Mouse (Mus musculus): ENCODE data around the gene Olfr140. TPM values are rescaled to one million over a fixed set of nuclear protein-coding genes. Genes with fewer than 3 reads are reported as not detected.

Olfr140 gene
- polyA plus RNA-seq (2012; ENCODE audit: insufficient read depth, insufficient read length, missing spikeins), result not detected in 2 replicates

DNA sequence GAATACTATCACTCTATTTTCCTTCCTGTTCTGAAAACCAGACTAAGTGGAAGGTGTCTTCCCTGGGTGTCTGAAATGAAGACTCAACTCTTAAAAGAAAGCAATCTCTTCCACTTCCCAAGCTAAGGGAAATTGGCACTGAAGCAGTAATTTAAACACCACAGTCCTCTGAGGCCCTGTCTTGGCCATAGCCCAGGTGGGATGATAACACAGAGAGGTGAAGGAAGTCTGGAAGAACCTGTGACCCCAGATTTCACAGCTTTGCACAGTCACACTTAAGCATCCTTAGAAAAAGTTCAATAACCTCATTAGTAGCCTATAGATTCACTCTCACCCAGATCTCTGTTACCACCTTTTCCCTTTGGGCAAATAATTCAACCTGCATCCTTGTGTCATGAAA, at the start of gene Olfr140:
Gene Olfr140, minus strand, starts transcription at position 101 of the 400 bp plus-strand sequence.
- Histone ChIP-seq H3K4me1 (ENCODE audit: control insufficient read depth, insufficient read depth, insufficient read length, low read length) (no peaks in the 10 kb centered on the region), H3K27ac (replicated peaks; ENCODE audit: low read depth, low read length) (no peak within 1 kb of the TSS), H3K4me3 (ENCODE audit: insufficient read depth, low read depth, low read length) (no peak within 1 kb of the TSS)

DNA sequence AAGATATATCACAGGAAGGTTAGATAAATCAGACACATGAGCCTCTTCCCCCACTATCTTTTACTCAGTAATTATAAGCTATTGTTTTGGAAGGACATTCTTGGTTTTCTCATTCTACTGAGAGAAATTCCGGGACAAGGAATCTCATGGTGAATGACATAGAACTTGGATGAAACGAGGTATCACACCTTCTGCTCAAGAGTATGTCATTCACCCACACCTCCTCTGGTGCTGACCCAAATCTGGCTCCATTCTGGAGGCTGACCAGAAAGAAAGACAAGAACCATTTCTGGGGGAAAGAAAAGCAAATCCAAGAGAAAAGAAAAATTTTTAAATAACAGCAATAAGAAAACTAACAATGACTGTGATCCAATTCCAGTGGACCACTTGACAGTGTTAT, 6.7 kb upstream of the Olfr140 start:
- H3K27ac ChIP-seq (replicated peaks; ENCODE audit: low read depth, low read length), result no peak overlapping the region
- no peak overlapping the region for H3K4me3 ChIP-seq (ENCODE audit: insufficient read depth, low read depth, low read length)
- H3K4me1 ChIP-seq (ENCODE audit: control insufficient read depth, insufficient read depth, insufficient read length, low read length), result no peaks in the 10 kb centered on the region

DNA sequence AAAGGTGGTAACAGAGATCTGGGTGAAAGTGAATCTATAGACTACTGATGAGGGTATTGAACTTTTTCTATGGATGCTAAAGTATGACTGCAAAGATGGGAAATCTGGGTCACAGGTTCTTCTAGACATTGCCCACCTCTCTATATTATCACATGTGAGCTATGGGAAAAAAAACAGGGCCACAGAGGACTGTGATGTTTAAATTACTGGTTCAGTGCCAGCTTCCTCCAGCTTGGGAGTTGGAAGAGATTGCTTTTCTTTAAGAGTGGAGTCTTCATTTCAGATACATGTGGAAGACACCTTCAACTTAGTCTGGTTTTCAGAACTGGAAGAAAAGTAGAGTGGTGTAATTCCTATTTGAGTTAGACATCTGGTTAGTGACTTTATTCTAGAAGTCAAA, 28.4 kb downstream of the Olfr140 start, which contains the start of gene Olfr1265:
Gene Olfr1265, plus strand, starts transcription at position 301 of the 400 bp plus-strand sequence.
- no peaks in the 10 kb centered on the region for H3K4me1 ChIP-seq (ENCODE audit: control insufficient read depth, insufficient read depth, insufficient read length, low read length)
- H3K4me3 ChIP-seq (ENCODE audit: insufficient read depth, low read depth, low read length), result no peak within 1 kb of the TSS
- H3K27ac ChIP-seq (replicated peaks; ENCODE audit: low read depth, low read length), result no peak within 1 kb of the TSS

DNA sequence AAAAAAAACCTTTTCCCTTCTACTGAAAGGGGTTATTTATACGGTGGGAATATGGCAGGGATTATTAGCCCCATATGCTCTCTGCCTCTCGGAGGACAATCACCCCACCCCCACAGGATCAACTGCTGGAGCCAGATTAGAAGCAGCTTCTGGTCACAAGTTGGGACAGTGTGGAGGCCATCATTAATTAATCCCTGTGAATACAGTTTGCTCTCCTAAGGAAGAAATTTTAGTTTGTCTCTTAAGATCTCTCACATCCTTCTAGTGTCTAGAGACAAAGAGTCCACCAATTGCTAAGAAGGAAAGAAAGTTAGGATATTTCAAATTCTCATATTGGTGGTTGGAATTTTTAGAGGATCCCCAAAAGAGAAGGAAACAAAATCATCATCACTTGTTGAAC, 37.9 kb downstream of the Olfr140 start, which contains the start of gene Olfr1264:
Gene Olfr1264, minus strand, starts transcription at position 101 of the 400 bp plus-strand sequence.
- no peaks in the 10 kb centered on the region for H3K4me1 ChIP-seq (ENCODE audit: control insufficient read depth, insufficient read depth, insufficient read length, low read length)
- no peak within 1 kb of the TSS for H3K4me3 ChIP-seq (ENCODE audit: insufficient read depth, low read depth, low read length)
- H3K27ac ChIP-seq (replicated peaks; ENCODE audit: low read depth, low read length), result no peak within 1 kb of the TSS

DNA sequence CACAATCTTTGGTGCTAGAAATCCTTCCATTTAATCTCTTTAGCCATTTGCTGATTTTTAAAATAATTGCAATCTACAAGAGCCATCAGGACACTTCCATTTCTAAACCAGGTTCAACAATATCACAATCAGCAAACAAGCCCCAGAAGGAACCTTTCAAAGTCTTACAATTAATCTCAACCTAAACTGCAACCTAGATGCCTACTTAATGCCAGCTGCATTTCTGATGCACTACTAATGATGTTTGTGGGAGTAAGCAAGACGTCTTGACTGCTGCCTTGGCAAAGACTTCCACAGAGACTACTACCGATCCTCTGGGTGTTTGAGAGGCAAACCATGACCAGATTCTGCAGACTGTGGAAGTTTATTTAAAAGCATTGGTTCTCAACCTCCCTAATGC, 51.6 kb downstream of the Olfr140 start, which contains the start of gene Olfr1263:
Gene Olfr1263, plus strand, starts transcription at position 301 of the 400 bp plus-strand sequence.
- Histone ChIP-seq H3K4me3 (ENCODE audit: insufficient read depth, low read depth, low read length) (no peak within 1 kb of the TSS), H3K4me1 (ENCODE audit: control insufficient read depth, insufficient read depth, insufficient read length, low read length) (no peaks in the 10 kb centered on the region), H3K27ac (replicated peaks; ENCODE audit: low read depth, low read length) (no peak within 1 kb of the TSS)

DNA sequence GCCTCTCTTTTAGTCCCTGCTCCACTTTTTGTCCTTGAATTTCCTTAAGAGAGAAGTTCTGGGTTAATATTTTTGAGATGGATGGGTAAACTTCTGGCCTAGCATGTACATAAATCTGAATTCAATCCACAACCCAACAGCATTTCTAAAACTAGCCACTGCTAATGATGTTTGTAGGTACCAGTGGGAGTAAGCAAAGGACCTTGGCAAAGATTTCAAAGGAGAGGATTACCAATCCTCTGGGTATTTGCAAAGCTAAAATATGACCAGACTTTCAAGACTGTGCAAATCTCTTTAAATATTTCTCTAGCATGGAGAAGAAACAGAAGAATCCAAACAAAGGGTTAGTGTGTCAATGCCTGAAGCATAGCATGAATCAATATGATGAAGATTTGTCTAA, 63.5 kb downstream of the Olfr140 start, which contains the start of gene Olfr1262:
Gene Olfr1262, plus strand, starts transcription at position 301 of the 400 bp plus-strand sequence.
- Histone ChIP-seq H3K4me3 (ENCODE audit: insufficient read depth, low read depth, low read length) (no peak within 1 kb of the TSS), H3K4me1 (ENCODE audit: control insufficient read depth, insufficient read depth, insufficient read length, low read length) (no peaks in the 10 kb centered on the region), H3K27ac (replicated peaks; ENCODE audit: low read depth, low read length) (no peak within 1 kb of the TSS)

Other genes starting within 250 kb of the Olfr140 start
- not detected in 2 replicates for gene Olfr1256, start 222.0 kb downstream of the Olfr140 start, polyA plus RNA-seq (2012; ENCODE audit: insufficient read depth, insufficient read length, missing spikeins)
- gene Olfr48, start 215.4 kb downstream of the Olfr140 start, polyA plus RNA-seq (2012; ENCODE audit: insufficient read depth, insufficient read length, missing spikeins), result not detected in 2 replicates
- gene Olfr1257, start 185.2 kb downstream of the Olfr140 start, polyA plus RNA-seq (2012; ENCODE audit: insufficient read depth, insufficient read length, missing spikeins), result not detected in 2 replicates
- not detected in 2 replicates for gene Olfr1258, start 136.3 kb downstream of the Olfr140 start, polyA plus RNA-seq (2012; ENCODE audit: insufficient read depth, insufficient read length, missing spikeins)
- gene Olfr1259, start 114.9 kb downstream of the Olfr140 start, polyA plus RNA-seq (2012; ENCODE audit: insufficient read depth, insufficient read length, missing spikeins), result not detected in 2 replicates
- gene Olfr1260, start 89.3 kb downstream of the Olfr140 start, polyA plus RNA-seq (2012; ENCODE audit: insufficient read depth, insufficient read length, missing spikeins), result not detected in 2 replicates
- gene Olfr1261, start 72.4 kb downstream of the Olfr140 start, polyA plus RNA-seq (2012; ENCODE audit: insufficient read depth, insufficient read length, missing spikeins), result not detected in 2 replicates
- gene Olfr1262, start 63.4 kb downstream of the Olfr140 start, polyA plus RNA-seq (2012; ENCODE audit: insufficient read depth, insufficient read length, missing spikeins), result not detected in 2 replicates
- not detected in 2 replicates for gene Olfr1263, start 51.5 kb downstream of the Olfr140 start, polyA plus RNA-seq (2012; ENCODE audit: insufficient read depth, insufficient read length, missing spikeins)
- not detected in 2 replicates for gene Olfr1264, start 38.0 kb downstream of the Olfr140 start, polyA plus RNA-seq (2012; ENCODE audit: insufficient read depth, insufficient read length, missing spikeins)
- not detected in 2 replicates for gene Olfr1265, start 28.3 kb downstream of the Olfr140 start, polyA plus RNA-seq (2012; ENCODE audit: insufficient read depth, insufficient read length, missing spikeins)
- not detected in 2 replicates for gene Olfr1269, start 57.8 kb upstream of the Olfr140 start, polyA plus RNA-seq (2012; ENCODE audit: insufficient read depth, insufficient read length, missing spikeins)
- gene Olfr32, start 78.7 kb upstream of the Olfr140 start, polyA plus RNA-seq (2012; ENCODE audit: insufficient read depth, insufficient read length, missing spikeins), result not detected in 2 replicates
- gene Olfr1270, start 89.5 kb upstream of the Olfr140 start, polyA plus RNA-seq (2012; ENCODE audit: insufficient read depth, insufficient read length, missing spikeins), result not detected in 2 replicates
- not detected in 2 replicates for gene Olfr1506, start 160.9 kb upstream of the Olfr140 start, polyA plus RNA-seq (2012; ENCODE audit: insufficient read depth, insufficient read length, missing spikeins)
- not detected in 2 replicates for gene Olfr142, start 194.0 kb upstream of the Olfr140 start, polyA plus RNA-seq (2012; ENCODE audit: insufficient read depth, insufficient read length, missing spikeins)
- gene Olfr1271, start 207.4 kb upstream of the Olfr140 start, polyA plus RNA-seq (2012; ENCODE audit: insufficient read depth, insufficient read length, missing spikeins), result not detected in 2 replicates
- not detected in 2 replicates for gene Olfr1272, start 229.2 kb upstream of the Olfr140 start, polyA plus RNA-seq (2012; ENCODE audit: insufficient read depth, insufficient read length, missing spikeins)